8 mouse cellular contexts compared by ENCODE assay signal in genomic region chr19:10094695-10095094, GRCm38 (mm10). TPM values are rescaled to one million over a fixed set of nuclear protein-coding genes. Genes with fewer than 3 reads are reported as not detected.
DNase-seq lines count a peak whose midpoint lies in the region; ATAC-seq and TF ChIP-seq lines count a peak whose summit lies in the region.
"Had no signal": no experiment of that assay in that cellular context is flagged by ENCODE, and none has a peak within 500 bp of the region (broad histone marks: within the 10 kb centered on the region; RNA-seq: fewer than 3 reads in every experiment).

No protein-coding gene starts in this region.

- no peak for TF ChIP-seq POLR2A in lung, adult 2 months (IDR thresholded peaks at IDR 0.05; ENCODE audit: borderline replicate concordance, extremely low read depth, low read depth, low read length)

- no peak overlapping the region for H3K4me3 ChIP-seq in lung, embryonic 14.5 days (ENCODE audit: low read depth, low read length)
- no peak overlapping the region for H3K4me3 ChIP-seq in lung, adult 2 months (replicated peaks; ENCODE audit: extremely low read depth, low read depth, low read length)
- H3K4me3 ChIP-seq in hindbrain, postnatal 0 days (ENCODE audit: low read length), result no peak overlapping the region
- H3K4me3 ChIP-seq in stomach, postnatal 0 days (ENCODE audit: low read depth, low read length), result no peak overlapping the region

- H3K4me2 ChIP-seq in lung, embryonic 14.5 days, result no peak overlapping the region
- H3K4me2 ChIP-seq in hindbrain, postnatal 0 days (ENCODE audit: low read depth, low read length), result peak overlapping the region; percentile 13; the same call in 1 of the 2 replicates
- no peak overlapping the region for H3K4me2 ChIP-seq in stomach, postnatal 0 days (replicated peaks; ENCODE audit: low read depth)

- 0 out of 2 replicates have a peak overlapping the region, but pooled peaks have one; percentile 4 for H3K9ac ChIP-seq in lung, embryonic 14.5 days
- H3K9ac ChIP-seq in hindbrain, postnatal 0 days (replicated peaks; ENCODE audit: low read length), result no peak overlapping the region
- H3K9ac ChIP-seq in stomach, postnatal 0 days (ENCODE audit: low read length), result 0 out of 2 replicates have a peak overlapping the region, but pooled peaks have one; percentile 13

- H3K9me3 ChIP-seq in lung, embryonic 14.5 days (ENCODE audit: low read depth, low read length), result no peaks in the 10 kb centered on the region
- H3K9me3 ChIP-seq in hindbrain, postnatal 0 days (ENCODE audit: low read length), result no peaks in the 10 kb centered on the region
- H3K9me3 ChIP-seq in stomach, postnatal 0 days (ENCODE audit: control insufficient read depth, low read length), result no peaks in the 10 kb centered on the region

- H3K27me3 ChIP-seq in lung, embryonic 14.5 days (ENCODE audit: insufficient read depth, low read length), result no peaks in the 10 kb centered on the region
- no peaks in the 10 kb centered on the region for H3K27me3 ChIP-seq in hindbrain, postnatal 0 days (ENCODE audit: insufficient read depth, low read length)
- H3K27me3 ChIP-seq in stomach, postnatal 0 days (ENCODE audit: control insufficient read depth, insufficient read depth, low read length), result no peaks in the 10 kb centered on the region

- H3K4me1 ChIP-seq in lung, embryonic 14.5 days (ENCODE audit: insufficient read depth), result peaks cover 3% of the 10 kb centered on the region; the same call in 1 of the 2 replicates
- no peaks in the 10 kb centered on the region for H3K4me1 ChIP-seq in lung, adult 2 months (ENCODE audit: control insufficient read depth, insufficient read depth, low read length)
- peaks cover 20% of the 10 kb centered on the region for H3K4me1 ChIP-seq in hindbrain, postnatal 0 days (ENCODE audit: insufficient read depth, low read length)
- no peaks in the 10 kb centered on the region for H3K4me1 ChIP-seq in stomach, postnatal 0 days (replicated peaks; ENCODE audit: control insufficient read depth, insufficient read depth)

- ATAC-seq in lung, embryonic 14.5 days (ENCODE audit: insufficient read depth), result no peak
- no peak for ATAC-seq in hindbrain, postnatal 0 days
- peak; percentile 81 for ATAC-seq in megakaryocyte-erythroid progenitor cell, adult 5-6 weeks (replicated peaks; ENCODE audit: low FRiP score, low TSS enrichment, poor library complexity, severe bottlenecking)
- ATAC-seq in stomach, postnatal 0 days (ENCODE audit: low FRiP score, low TSS enrichment), result peak; percentile 69

- H3K27ac ChIP-seq in lung, embryonic 14.5 days (ENCODE audit: low read depth), result no peak overlapping the region
- no peak overlapping the region for H3K27ac ChIP-seq in hindbrain, postnatal 0 days
- H3K27ac ChIP-seq in stomach, postnatal 0 days (replicated peaks), result no peak overlapping the region

- H3K36me3 ChIP-seq in lung, embryonic 14.5 days (ENCODE audit: insufficient read depth), result peaks cover 71% of the 10 kb centered on the region
- H3K36me3 ChIP-seq in hindbrain, postnatal 0 days (ENCODE audit: insufficient read depth, low read length), result peaks cover 25% of the 10 kb centered on the region
- H3K36me3 ChIP-seq in stomach, postnatal 0 days (ENCODE audit: control insufficient read depth, insufficient read depth, low read length), result peaks cover 4% of the 10 kb centered on the region; the same call in 1 of the 2 replicates

- TF ChIP-seq CTCF in lung, embryonic 14.5 days (IDR thresholded peaks at IDR 0.05; ENCODE audit: low read depth), result no peak
- TF ChIP-seq CTCF in lung, adult 2 months (IDR thresholded peaks at IDR 0.05; ENCODE audit: insufficient read depth, low read length), result no peak
- TF ChIP-seq CTCF in hindbrain, postnatal 0 days (IDR thresholded peaks at IDR 0.05; ENCODE audit: low read depth), result no peak
- TF ChIP-seq CTCF in stomach, postnatal 0 days (IDR thresholded peaks at IDR 0.05; ENCODE audit: low read depth), result no peak

- no peak for TF ChIP-seq EP300 in stomach, postnatal 0 days (optimal IDR thresholded peaks at IDR 0.05)

- WGBS in lung, embryonic 14.5 days, result 64% methylated on average over 4 of the region's 4 CpGs
- 75% methylated on average over 4 of the region's 4 CpGs for WGBS in lung, adult 2 months
- 76% methylated on average over 4 of the region's 4 CpGs for WGBS in hindbrain, postnatal 0 days
- WGBS in stomach, postnatal 0 days, result 51% methylated on average over 4 of the region's 4 CpGs

- no peak for DNase-seq in lung, embryonic 14.5 days
- no peak for DNase-seq in lung, adult 2 months
- DNase-seq in hindbrain, postnatal 0 days (ENCODE audit: low spot score), result no peak
- DNase-seq in stomach, postnatal 0 days (ENCODE audit: low spot score), result peak; percentile 59
- DNase-seq in thymus, postnatal 10 days (ENCODE audit: low spot score in 2 of 2), result no peak
- DNase-seq in kidney, adult 18-20 months, result no peak

RNA-seq across cellular contexts. Expression of gene Fads2, which starts 6.9 kb away (rescaled TPM):
- 38.3 and 40.5 TPM in 2 replicates for polyA plus RNA-seq in lung, embryonic 14.5 days (2014; fragmentation: Nextera tagmentation; extraction: Ambion mirVana)
- 62.3 and 87.2 TPM in 2 replicates for polyA plus RNA-seq in lung, adult 2 months (2012; rRNA removed)
- total RNA-seq in hindbrain, postnatal 0 days (2014; rRNA removed), result 318 and 330 TPM in 2 replicates
- polyA plus RNA-seq in hindbrain, postnatal 0 days (2015; fragmentation: Nextera tagmentation; extraction: Ambion mirVana), result 260 and 272 TPM in 2 replicates
- total RNA-seq in megakaryocyte-erythroid progenitor cell, adult 5-6 weeks (2014; fragmentation: Nextera tagmentation), result 67.8 and 78.3 TPM in 2 replicates
- 47.2 and 69.6 TPM in 2 replicates for total RNA-seq in megakaryocyte-erythroid progenitor cell, adult 5-6 weeks (2017)
- polyA plus RNA-seq in stomach, postnatal 0 days (2015; fragmentation: Nextera tagmentation; extraction: Ambion mirVana), result 34.6 and 35.3 TPM in 2 replicates

RNA-seq across cellular contexts. Expression of gene Fads3, which starts 53.3 kb away (rescaled TPM):
- polyA plus RNA-seq in lung, embryonic 14.5 days (2014; fragmentation: Nextera tagmentation; extraction: Ambion mirVana), result 31.1 and 38.8 TPM in 2 replicates
- polyA plus RNA-seq in lung, adult 2 months (2012; rRNA removed), result 283 and 341 TPM in 2 replicates
- total RNA-seq in hindbrain, postnatal 0 days (2014; rRNA removed), result 52.5 and 59.0 TPM in 2 replicates
- 35.1 and 37.4 TPM in 2 replicates for polyA plus RNA-seq in hindbrain, postnatal 0 days (2015; fragmentation: Nextera tagmentation; extraction: Ambion mirVana)
- total RNA-seq in megakaryocyte-erythroid progenitor cell, adult 5-6 weeks (2014; fragmentation: Nextera tagmentation), result 22.8 and 23.9 TPM in 2 replicates
- 15.9 and 18.7 TPM in 2 replicates for total RNA-seq in megakaryocyte-erythroid progenitor cell, adult 5-6 weeks (2017)
- polyA plus RNA-seq in stomach, postnatal 0 days (2015; fragmentation: Nextera tagmentation; extraction: Ambion mirVana), result 27.5 and 31.2 TPM in 2 replicates
- total RNA-seq: monocyte, adult 5-6 weeks had no signal

Comparison
In these comparisons a context has a peak if more than half of its experiments do, and no peak if none do; other contexts are left out.
1. ATAC-seq: peak in megakaryocyte-erythroid progenitor cell, adult 5-6 weeks (single experiment) and stomach, postnatal 0 days (single experiment); none in lung, embryonic 14.5 days (single experiment) and hindbrain, postnatal 0 days (single experiment).